Mouse (Mus musculus) bone marrow macrophage, adult 2 months (primary cell): ENCODE measurements at regions not wholly inside any gene's neighbourhood (a gene's known extent, or its start where the extent isn't known, plus 50 kb on each side); places are given as distances from the start of the nearest gene placed in this dataset.

ENCODE experiments used
- CTCF ChIP-seq: IDR thresholded peaks from 2 replicates; pipeline ENCODE4 v1.5.1; 2012; ENCODE audit warnings: low read depth, mild to moderate bottlenecking, low read length, moderate library complexity
- POLR2A ChIP-seq: IDR thresholded peaks from 2 replicates; pipeline ENCODE4 v1.6.1; 2012; ENCODE audit warnings: mild to moderate bottlenecking, low read depth, low read length, borderline replicate concordance

DNA sequence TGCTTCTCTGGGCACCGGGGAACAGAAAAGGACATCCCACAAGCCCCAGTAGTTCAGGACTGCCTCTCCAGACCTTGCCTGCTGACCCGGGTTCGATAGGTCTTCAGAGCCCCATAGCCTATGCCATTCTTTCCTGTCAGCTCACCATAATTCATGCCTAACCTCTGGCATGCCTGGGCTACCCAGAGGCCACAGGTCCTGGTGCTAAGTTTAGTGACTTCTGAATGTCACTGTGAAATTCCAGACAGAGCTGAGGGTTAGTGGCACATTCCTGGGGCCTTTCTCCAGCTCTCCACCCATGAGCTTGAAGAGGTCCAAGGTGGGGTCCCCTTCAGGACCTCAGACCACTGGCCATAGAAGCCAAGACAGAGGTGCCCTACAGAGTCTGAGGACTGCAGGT is 62.4 kb upstream of the Slc6a6 start:
- TF ChIP-seq CTCF (no peak), POLR2A (no peak)
